Mouse (Mus musculus) right cerebral cortex, postnatal 25 days (tissue): ENCODE results near the gene Pkp1.

Source experiments
- DNase-seq: peaks from one replicate; pipeline ENCODE4 v3.0.0; 2022

The Pkp1 gene

GRCm38 (mm10) chr1:135854591-135855343 lies 64.2 kb downstream of the Pkp1 start:
- no peak for DNase-seq

- no peak for DNase-seq
Measured at GRCm38 (mm10) chr1:135853200-135853599, 65.8 kb downstream of the Pkp1 start.

DNA sequence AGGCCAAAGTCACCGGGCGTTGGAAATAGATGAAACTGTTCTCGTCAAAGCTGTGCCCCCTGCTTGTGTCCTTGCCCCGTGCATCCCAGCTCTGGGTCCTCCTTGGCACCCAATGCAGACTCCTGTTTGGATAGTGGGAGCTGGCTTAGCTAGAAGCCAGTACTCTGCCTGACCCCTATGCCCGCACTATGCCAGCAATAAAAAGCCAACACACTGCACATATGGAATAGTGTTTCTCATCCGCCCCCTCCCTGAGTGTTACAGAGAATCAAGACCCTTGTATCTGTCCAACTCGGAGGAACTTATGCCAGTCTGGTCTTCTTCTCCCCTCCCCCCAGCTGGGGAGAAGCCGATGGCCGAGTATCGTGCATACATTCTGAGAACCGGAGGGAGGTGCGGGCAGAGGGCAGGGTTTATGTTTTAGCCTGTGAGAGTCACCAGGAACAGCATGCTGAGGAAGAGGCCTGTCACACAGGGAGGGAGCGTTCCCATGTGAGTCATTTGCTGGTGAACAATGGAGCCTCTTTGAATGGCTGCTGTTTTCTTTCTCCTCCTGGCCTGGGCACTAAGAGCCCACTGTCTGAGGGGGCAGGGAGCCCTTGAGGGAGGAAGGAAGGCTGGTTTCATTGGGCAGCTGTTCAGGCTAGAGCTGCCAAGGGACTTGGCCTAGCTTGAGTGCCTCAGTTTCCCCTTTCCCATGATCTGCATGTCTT lies 66.8 kb downstream of the Pkp1 start:
- DNase-seq = no peak

- peak; percentile 29 for DNase-seq
Measured at GRCm38 (mm10) chr1:135850722-135851512, 68.1 kb downstream of the Pkp1 start.

DNA sequence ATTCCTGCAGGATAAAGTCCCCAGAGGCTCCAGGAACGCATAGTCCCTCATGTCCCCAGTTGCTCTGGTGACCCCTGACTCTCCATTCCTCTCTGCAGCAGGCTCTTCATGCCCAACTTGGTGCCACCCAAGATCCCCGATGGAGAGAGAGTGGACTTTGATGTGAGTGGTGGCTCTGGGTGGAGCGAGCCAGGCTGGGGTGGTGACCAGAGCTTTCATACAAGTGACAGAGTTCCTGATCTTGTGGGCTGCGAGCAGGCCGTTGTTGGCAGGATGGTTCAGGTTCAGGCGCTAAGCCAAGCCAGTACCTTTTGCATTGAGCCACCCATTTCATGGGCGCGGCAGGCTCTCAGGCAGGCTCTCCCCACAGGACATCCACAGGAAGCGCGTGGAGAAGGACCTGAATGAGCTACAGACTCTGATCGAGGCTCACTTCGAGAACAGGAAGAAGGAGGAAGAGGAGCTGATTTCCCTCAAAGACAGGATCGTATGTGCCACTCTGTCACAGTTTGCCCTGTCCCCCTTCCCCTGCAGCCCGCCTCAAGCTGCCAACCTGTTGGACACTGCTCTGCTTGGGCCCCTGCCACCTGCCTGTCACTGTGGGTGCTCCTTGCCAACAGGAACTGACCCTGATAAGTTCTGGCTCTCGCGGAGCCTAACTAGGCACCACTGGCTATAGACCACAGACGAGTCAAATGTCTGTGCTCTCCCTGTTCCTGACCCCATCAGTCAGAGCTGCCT lies 71.2 kb downstream of the Pkp1 start:
- no peak for DNase-seq

- no peak for DNase-seq
Measured at GRCm38 (mm10) chr1:135847139-135847562, 71.9 kb downstream of the Pkp1 start.

- no peak for DNase-seq
Measured at GRCm38 (mm10) chr1:135846632-135847031, 72.4 kb downstream of the Pkp1 start.

- no peak for DNase-seq
Measured at GRCm38 (mm10) chr1:135844481-135844880, 74.5 kb downstream of the Pkp1 start.

DNA sequence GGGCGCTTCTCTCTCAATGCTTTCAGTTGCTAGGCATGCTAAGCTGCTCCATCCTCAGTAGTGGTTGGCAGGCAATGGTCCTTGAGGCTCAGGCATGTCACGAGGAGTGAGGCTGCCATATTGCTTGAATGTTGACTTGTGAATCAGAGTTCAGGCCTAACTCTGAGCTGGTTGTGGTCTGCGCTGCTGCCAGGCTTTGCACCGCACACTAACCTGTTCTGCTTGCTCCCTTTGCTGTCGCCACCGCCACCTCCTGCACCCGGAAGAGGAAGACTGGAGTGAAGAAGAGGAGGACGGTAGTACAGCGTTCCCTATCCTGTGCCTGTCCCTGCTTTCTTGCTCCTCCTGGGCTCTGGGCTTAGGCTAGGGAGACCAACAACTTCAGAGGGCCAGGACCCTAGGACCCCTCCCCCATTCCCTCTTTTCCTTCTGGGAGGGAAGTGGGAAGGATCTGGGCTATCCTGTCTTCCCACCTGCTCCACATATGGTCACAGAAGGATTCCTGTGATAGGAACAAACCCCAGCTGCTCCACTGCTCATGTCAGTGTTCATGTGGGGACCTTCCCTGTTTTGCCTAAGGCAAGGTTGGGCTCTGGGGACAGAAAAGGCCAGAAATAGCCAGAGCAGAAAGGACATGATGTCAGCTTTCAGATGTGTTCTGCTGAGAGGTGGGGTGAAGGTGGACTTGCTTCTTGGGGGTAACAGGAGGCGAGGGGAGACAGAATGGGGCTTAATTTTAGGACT lies 75.3 kb downstream of the Pkp1 start:
- DNase-seq = no peak

- DNase-seq = peak; percentile 14
Measured at GRCm38 (mm10) chr1:135840675-135841395, 78.2 kb downstream of the Pkp1 start.

DNA sequence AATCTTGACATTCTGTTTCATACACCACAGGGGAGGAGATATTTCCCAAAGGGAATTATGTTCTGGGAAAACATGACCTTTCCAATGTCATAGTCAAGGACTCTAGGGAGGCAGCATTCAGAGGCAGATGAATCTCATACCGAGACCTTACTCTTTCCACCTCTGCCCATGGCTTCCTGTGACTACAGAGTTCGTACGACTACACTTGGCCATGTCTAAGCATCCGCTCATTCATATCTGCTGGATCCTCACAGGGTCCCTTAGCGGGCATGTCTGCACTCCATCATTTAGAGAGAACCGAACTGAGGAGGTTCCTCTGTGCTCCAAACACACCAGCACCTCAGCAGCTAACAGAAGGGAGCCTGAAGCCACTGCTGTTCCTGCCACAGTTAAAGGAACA lies 79.9 kb downstream of the Pkp1 start:
- DNase-seq = no peak

GRCm38 (mm10) chr1:135838626-135839025 lies 80.4 kb downstream of the Pkp1 start:
- no peak for DNase-seq

GRCm38 (mm10) chr1:135835716-135836483 lies 83.1 kb downstream of the Pkp1 start, which contains the start of gene Tnnt2:
Tnnt2 (plus strand) TSS chr1:135836354.
- DNase-seq = no peak

DNA sequence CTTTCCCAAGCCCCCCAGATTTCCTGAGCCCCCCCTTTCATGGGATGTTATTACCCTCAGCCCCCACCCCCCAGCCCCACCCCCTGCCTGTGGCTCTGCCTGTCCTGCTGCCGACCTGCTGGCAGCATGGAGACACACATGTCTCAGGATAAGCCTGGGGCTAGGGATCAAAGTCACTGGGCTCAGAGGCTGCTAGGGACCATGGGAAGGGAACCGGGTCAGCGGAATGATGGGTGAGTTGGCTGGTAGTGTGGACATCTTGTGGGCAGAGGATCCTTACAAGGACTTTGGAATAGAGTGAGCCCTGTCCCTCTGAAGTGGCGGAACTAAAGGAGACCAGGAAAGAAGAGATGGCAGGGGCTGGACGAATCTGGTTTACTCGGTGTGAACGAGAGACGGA lies 84.0 kb downstream of the Pkp1 start:
- DNase-seq = no peak

- no peak for DNase-seq
Measured at GRCm38 (mm10) chr1:135834206-135834859, 84.7 kb downstream of the Pkp1 start.

DNA sequence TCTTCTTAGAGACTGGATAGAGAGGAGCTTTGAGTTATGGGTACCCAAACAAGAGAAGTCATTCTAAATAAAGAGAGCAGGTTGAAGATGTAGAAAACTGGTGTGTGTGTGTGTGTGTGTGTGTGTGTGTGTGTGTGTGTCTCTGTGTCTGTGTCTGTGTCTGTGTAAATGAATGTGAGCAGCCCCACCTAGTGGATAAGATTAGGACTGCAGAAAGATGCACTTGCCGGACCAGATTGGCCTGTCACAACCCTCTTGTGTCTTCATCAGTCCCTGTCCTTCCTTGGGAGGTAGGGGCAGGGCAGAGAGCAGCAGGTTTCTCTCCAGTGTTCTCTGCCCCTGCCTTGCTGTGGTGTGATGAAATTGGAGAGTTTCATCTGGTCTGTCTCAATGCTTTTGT lies 90.1 kb downstream of the Pkp1 start:
- DNase-seq = no peak

DNA sequence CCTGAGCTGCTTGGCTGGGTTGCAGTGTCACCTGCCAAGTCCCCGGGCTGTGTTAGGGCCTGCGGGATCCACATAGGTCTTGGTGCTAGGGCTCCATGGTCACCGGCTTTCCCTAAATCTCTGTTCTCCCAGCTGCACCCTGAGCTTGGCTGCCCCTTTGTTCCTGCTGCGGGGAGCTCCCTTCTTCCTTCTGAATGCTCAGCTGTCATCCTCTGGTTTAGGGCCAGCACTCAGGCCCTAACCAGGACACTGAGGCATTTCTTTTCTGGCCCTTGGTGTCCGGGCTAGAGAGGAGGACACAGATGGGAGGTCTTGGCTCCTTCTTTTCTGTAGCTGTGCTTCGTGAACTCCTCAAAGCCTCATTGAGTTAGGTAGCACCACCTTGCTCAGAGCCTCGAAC lies 97.2 kb downstream of the Pkp1 start:
- no peak for DNase-seq
